23 mouse cellular contexts compared by ENCODE assay signal in genomic region chr3:131965456-131966160, GRCm38 (mm10).
A peak's percentile ranks its signal among the peaks of the same experiment; 100 is the strongest.
DNase-seq lines count a peak whose midpoint lies in the region; ATAC-seq lines count a peak whose summit lies in the region.
"Had no signal": no experiment of that assay in that cellular context is flagged by ENCODE, and none has a peak within 500 bp of the region (broad histone marks: within the 10 kb centered on the region; RNA-seq: fewer than 3 reads in every experiment).

No protein-coding gene starts in this region.

- peak overlapping the region; percentile 29; the same call in 1 of the 2 replicates for H3K27ac ChIP-seq in embryonic facial prominence, embryonic 13.5 days
- H3K27ac ChIP-seq: heart, embryonic 15.5 days; hindbrain, embryonic 14.5 days had no signal

- 23% methylated on average over 9 of the region's 9 CpGs for WGBS in embryonic facial prominence, embryonic 13.5 days

- H3K4me2 ChIP-seq in embryonic facial prominence, embryonic 13.5 days: 0 out of 2 replicates have a peak overlapping the region, but pooled peaks have one; percentile 24
- H3K4me2 ChIP-seq: heart, embryonic 15.5 days; hindbrain, embryonic 14.5 days had no signal

- H3K9me3 ChIP-seq in embryonic facial prominence, embryonic 13.5 days: no peaks in the 10 kb centered on the region
- H3K9me3 ChIP-seq: heart, embryonic 15.5 days had no signal

- H3K9ac ChIP-seq in embryonic facial prominence, embryonic 13.5 days: no peak overlapping the region
- H3K9ac ChIP-seq: heart, embryonic 15.5 days; hindbrain, embryonic 14.5 days had no signal

- peak; percentile 53 for DNase-seq in embryo, embryonic 11 days
- DNase-seq in embryo, embryonic 9.5 days (ENCODE audit: extremely low spot score): no peak
- DNase-seq in A20 (ENCODE audit: low read depth, low spot score): peak; percentile 4
- no peak for DNase-seq in retina, embryonic 14.5 days (ENCODE audit: low spot score)
- no peak for DNase-seq in frontal cortex, postnatal 10 days (ENCODE audit: low spot score in 2 of 2)
- DNase-seq: cerebellum, adult 11-12 months; cerebellum, postnatal 10 days; gastrocnemius, postnatal 25 days; heart, postnatal 36 days; kidney, adult 18-20 months; kidney, postnatal 4 days; right cerebral cortex, adult 18-20 months; right cerebral cortex, postnatal 4 days; thymus, postnatal 4 days had no signal

- no peak overlapping the region for H3K4me3 ChIP-seq in embryonic facial prominence, embryonic 13.5 days
- H3K4me3 ChIP-seq: heart, embryonic 15.5 days had no signal

- H3K36me3 ChIP-seq in embryonic facial prominence, embryonic 13.5 days: no peaks in the 10 kb centered on the region
- H3K36me3 ChIP-seq: G1E; heart, embryonic 15.5 days had no signal

- H3K27me3 ChIP-seq in embryonic facial prominence, embryonic 13.5 days: no peaks in the 10 kb centered on the region
- H3K27me3 ChIP-seq: heart, embryonic 15.5 days; Patski had no signal

- H3K4me1 ChIP-seq in embryonic facial prominence, embryonic 13.5 days: peaks cover 25% of the 10 kb centered on the region

- ATAC-seq in embryonic facial prominence, embryonic 13.5 days (ENCODE audit: insufficient number of reproducible peaks, insufficient read depth, low FRiP score, low TSS enrichment, low read depth): no peak
- peak; percentile 89 for ATAC-seq in megakaryocyte, adult 5-6 weeks (ENCODE audit: poor library complexity, severe bottlenecking)
- ATAC-seq: forebrain, embryonic 16.5 days; inflammation-experienced regulatory T-cells, adult 6 months; midbrain, embryonic 16.5 days; Patski had no signal

Comparison
In these comparisons a context has a peak if more than half of its experiments do, and no peak if none do; other contexts are left out.
1. DNase-seq: peak in embryo, embryonic 11 days (single experiment) and A20 (single experiment); none in embryo, embryonic 9.5 days (single experiment), retina, embryonic 14.5 days (single experiment) and frontal cortex, postnatal 10 days (0 of 2).